Mouse (Mus musculus) spleen, adult 2 months (tissue): ENCODE measurements around the gene 1810062G17Rik. TPM values are rescaled to one million over a fixed set of nuclear protein-coding genes. Genes with fewer than 3 reads are reported as not detected.

Experiments
- DNase-seq, 2 experiments: peaks; one replicate each; pipeline versions ENCODE4 v3.0.0 to v3.0.0-alpha.2; 2012 to 2021; ENCODE audit warnings: low spot score in 2 of 2, low read depth in 1 of 2
- H3K27ac ChIP-seq: fragments of 200-500 bp; 2 replicates; pipeline ENCODE4 v1.5.1; 2012; ENCODE audit warnings: low read length, inconsistent platforms; ENCODE audit not compliant: insufficient read depth
- H3K27me3 ChIP-seq: fragments of 200-500 bp; 2 replicates; pipeline ENCODE4 v1.6.1; 2012; ENCODE audit warnings: mild to moderate bottlenecking, moderate library complexity, low read length, inconsistent platforms; ENCODE audit not compliant: control insufficient read depth, insufficient read depth
- H3K36me3 ChIP-seq: fragments of 200-500 bp; 2 replicates; pipeline ENCODE4 v1.6.1; 2012; ENCODE audit warnings: mild to moderate bottlenecking, low read length, inconsistent platforms; ENCODE audit not compliant: control insufficient read depth, insufficient read depth
- H3K4me1 ChIP-seq: fragments of 200-500 bp; 2 replicates; pipeline ENCODE4 v1.6.1; 2011; ENCODE audit warnings: inconsistent platforms; ENCODE audit not compliant: control insufficient read depth, insufficient read depth, insufficient read length
- H3K4me3 ChIP-seq: fragments of 200-500 bp; 2 replicates; pipeline ENCODE4 v1.5.1; 2011; ENCODE audit warnings: mild to moderate bottlenecking, inconsistent platforms; ENCODE audit not compliant: insufficient read depth, insufficient read length; ENCODE audit errors: extremely low read depth
- CTCF ChIP-seq: fragments of 200-500 bp; IDR thresholded peaks from 2 replicates; pipeline ENCODE4 v1.5.1; 2011; ENCODE audit warnings: mild to moderate bottlenecking, inconsistent platforms; ENCODE audit not compliant: insufficient read depth, insufficient read length, insufficient replicate concordance; ENCODE audit errors: extremely low read depth
- POLR2A ChIP-seq: fragments of 200-500 bp; IDR thresholded peaks from 2 replicates; pipeline ENCODE4 v1.6.1; 2011; ENCODE audit warnings: low read depth, low read length, inconsistent platforms
- WGBS: fragments of 180-500 bp; shearing (Covaris S2); methylation state at CpG from one replicate; pipeline ENCODE4 v1.1.7; 2018; 5-methylcytosine and 5-hydroxymethylcytosine counted together
- polyA plus RNA-seq: library from polyadenylated mRNA; depleted of rRNA; stranded (reverse); fragments of >200 nt; gene quantifications from 2 replicates; pipeline ENCODE4 v1.2.3, GENCODE M21; 2012

The 1810062G17Rik gene
- polyA plus RNA-seq, 1 experiment, result 0.15 TPM

DNA sequence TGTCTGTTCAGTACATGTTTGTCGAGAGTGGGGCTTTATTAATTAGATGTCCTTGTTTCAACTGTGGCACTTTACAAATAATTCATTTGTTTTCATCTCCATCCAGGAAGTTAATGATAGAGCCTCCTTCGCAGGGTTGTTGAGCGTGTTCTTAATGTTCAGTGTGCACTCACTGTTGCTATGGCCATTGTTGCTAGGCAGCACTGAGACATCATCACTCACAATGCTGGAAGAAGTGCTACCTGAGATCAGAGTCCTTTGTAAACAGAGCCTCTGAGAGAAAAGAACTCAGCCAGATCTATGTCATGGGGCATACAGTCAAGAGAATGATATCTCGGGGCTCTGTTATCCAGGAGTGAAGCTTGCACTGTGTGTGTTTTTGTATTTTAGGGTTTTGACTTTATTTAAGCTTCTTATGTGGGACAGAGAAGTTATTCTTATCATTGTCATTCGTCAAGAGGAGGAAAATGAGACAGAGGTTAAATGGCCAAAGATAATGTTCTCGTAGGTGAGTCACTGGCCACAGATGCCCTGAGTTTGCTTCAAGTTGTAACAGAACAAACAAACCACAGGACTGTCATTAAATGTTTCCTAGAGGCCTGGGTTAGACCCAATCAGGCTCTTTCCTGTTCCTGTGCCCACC, 18.0 kb downstream of the 1810062G17Rik start:
- 78% methylated on average over 6 of the region's 6 CpGs for WGBS
- Histone ChIP-seq H3K27me3 (no peaks in the 10 kb centered on the region), H3K36me3 (no peaks in the 10 kb centered on the region), H3K4me3 (no peak overlapping the region), H3K27ac (no peak overlapping the region), H3K4me1 (0 out of 2 replicates have a peak, but pooled peaks cover 2% of the 10 kb centered on the region)
- DNase-seq, result no peak
- no peak for TF ChIP-seq POLR2A
- TF ChIP-seq CTCF, result no peak

GRCm38 (mm10) chr3:36494613-36495012, 18.9 kb downstream of the 1810062G17Rik start:
- no peaks in the 10 kb centered on the region for H3K4me1 ChIP-seq
- H3K4me3 ChIP-seq, result no peak overlapping the region
- 67% methylated on average over 2 of the region's 2 CpGs for WGBS
- no peak for DNase-seq
- no peaks in the 10 kb centered on the region for H3K27me3 ChIP-seq
- no peak overlapping the region for H3K27ac ChIP-seq
- no peak for TF ChIP-seq POLR2A
- no peak for TF ChIP-seq CTCF
- no peaks in the 10 kb centered on the region for H3K36me3 ChIP-seq

DNA sequence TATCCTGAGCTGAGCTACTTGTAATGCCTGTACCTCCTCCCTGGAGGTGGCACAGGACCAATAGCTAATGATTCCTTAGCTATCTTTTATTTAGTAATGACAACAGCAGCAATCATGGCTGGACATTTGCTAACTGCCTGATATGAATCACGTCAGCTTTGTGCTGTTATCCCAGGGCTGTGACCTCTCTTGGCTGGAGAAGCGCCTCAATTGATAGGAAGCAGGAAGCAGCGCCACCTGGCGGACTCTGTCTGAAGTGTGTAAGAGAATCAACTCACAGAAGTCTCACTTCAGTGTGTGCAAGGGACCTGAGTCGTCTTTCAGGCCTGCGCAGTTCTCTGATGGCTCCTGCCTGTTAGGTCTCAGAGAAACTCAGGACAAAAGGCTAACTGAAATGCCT, 19.7 kb downstream of the 1810062G17Rik start:
- no peak overlapping the region for H3K4me3 ChIP-seq
- TF ChIP-seq CTCF (peak; percentile 78; the same call in 1 of the 2 replicates), POLR2A (no peak)
- no peaks in the 10 kb centered on the region for H3K36me3 ChIP-seq
- peak; percentile 36 to 71 for DNase-seq
- H3K27me3 ChIP-seq, result no peaks in the 10 kb centered on the region
- H3K4me1 ChIP-seq, result no peaks in the 10 kb centered on the region
- no peak overlapping the region for H3K27ac ChIP-seq
- 6% methylated on average over 6 of the region's 6 CpGs for WGBS

GRCm38 (mm10) chr3:36496273-36496672, 20.5 kb downstream of the 1810062G17Rik start:
- Histone ChIP-seq H3K27me3 (no peaks in the 10 kb centered on the region), H3K27ac (no peak overlapping the region), H3K4me1 (no peaks in the 10 kb centered on the region), H3K36me3 (no peaks in the 10 kb centered on the region), H3K4me3 (no peak overlapping the region)
- 89% methylated on average over 9 of the region's 9 CpGs for WGBS
- no peak for TF ChIP-seq POLR2A
- TF ChIP-seq CTCF, result no peak
- no peak for DNase-seq

GRCm38 (mm10) chr3:36496746-36497145, 21.0 kb downstream of the 1810062G17Rik start:
- H3K4me1 ChIP-seq, result no peaks in the 10 kb centered on the region
- WGBS, result 19% methylated on average over 14 of the region's 14 CpGs
- H3K27me3 ChIP-seq, result no peaks in the 10 kb centered on the region
- TF ChIP-seq POLR2A (no peak), CTCF (peak; percentile 62; the same call in 1 of the 2 replicates)
- no peak overlapping the region for H3K27ac ChIP-seq
- DNase-seq, result peak; percentile 11 to 16
- H3K4me3 ChIP-seq, result no peak overlapping the region
- H3K36me3 ChIP-seq, result no peaks in the 10 kb centered on the region

DNA sequence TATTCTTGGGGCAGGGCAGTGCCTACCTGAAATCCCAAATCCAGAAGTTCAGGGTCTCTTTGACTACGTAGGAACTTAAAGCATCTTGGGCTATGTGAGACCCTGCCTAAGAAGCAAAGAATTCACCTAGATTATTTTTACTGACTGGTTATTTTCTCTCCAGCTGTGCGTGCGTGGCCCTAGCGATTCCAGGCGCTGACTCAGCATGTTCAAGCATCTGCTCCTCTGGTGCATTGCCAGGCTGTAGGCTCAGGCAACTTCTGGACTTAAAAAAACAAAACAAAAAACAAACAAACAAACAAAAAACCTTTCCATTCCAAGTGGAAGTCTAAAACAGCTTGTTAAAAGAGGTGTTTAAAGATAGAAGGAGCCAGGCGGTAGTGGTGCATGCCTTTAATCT, 22.5 kb downstream of the 1810062G17Rik start:
- Histone ChIP-seq H3K27me3 (no peaks in the 10 kb centered on the region), H3K4me1 (no peaks in the 10 kb centered on the region), H3K27ac (no peak overlapping the region), H3K36me3 (no peaks in the 10 kb centered on the region), H3K4me3 (no peak overlapping the region)
- TF ChIP-seq CTCF (no peak), POLR2A (no peak)
- DNase-seq, result no peak
- WGBS, result 90% methylated on average over 6 of the region's 6 CpGs

GRCm38 (mm10) chr3:36499418-36499817, 23.7 kb downstream of the 1810062G17Rik start:
- Histone ChIP-seq H3K4me3 (no peak overlapping the region), H3K36me3 (no peaks in the 10 kb centered on the region), H3K27ac (no peak overlapping the region), H3K27me3 (no peaks in the 10 kb centered on the region), H3K4me1 (no peaks in the 10 kb centered on the region)
- WGBS, result 94% methylated on average over 7 of the region's 7 CpGs
- no peak for DNase-seq
- TF ChIP-seq POLR2A (no peak), CTCF (no peak)
